Mouse (Mus musculus) heart, adult 2 months (tissue): Measurements from ENCODE around the gene Cdca5.

Source experiments
- CTCF ChIP-seq: fragments of 200-600 bp; IDR thresholded peaks from 2 replicates; pipeline ENCODE4 v1.8.1; 2022; ENCODE audit warnings: antibody characterized with exemption, mild to moderate bottlenecking, moderate library complexity
- POLR2A ChIP-seq: fragments of 200-500 bp; IDR thresholded peaks from 2 replicates; pipeline ENCODE4 v1.6.1; 2011; ENCODE audit warnings: mild to moderate bottlenecking, low read depth, low read length, control low read depth; ENCODE audit not compliant: insufficient read depth

GRCm38 (mm10) chr19:6113116-6113515 is 28.3 kb downstream of the Cdca5 start:
- TF ChIP-seq CTCF (no peak), POLR2A (no peak)
